Mouse (Mus musculus) heart, embryonic 15.5 days (tissue): ENCODE results near the gene Usp33. TPM values are rescaled to one million over a fixed set of nuclear protein-coding genes. Genes with fewer than 3 reads are reported as not detected.
A peak's percentile ranks its signal among the peaks of the same experiment; 100 is the strongest.
"Not testable (repeated sequence)": the region's sequence is repeated elsewhere in the genome, so short reads cannot be mapped to it uniquely, and the experiment has no call there.

Experiments
- ATAC-seq: fragments of 200-750 bp; cut with Nextera tagmentation; replicated peaks from 2 replicates; pipeline ENCODE4 v1.8.0; 2017; ENCODE audit warnings: low read depth, moderate TSS enrichment; ENCODE audit not compliant: insufficient number of reproducible peaks, insufficient read depth, low FRiP score
- H3K27ac ChIP-seq: fragments of 300-500 bp; sonication (generic); 2 replicates; pipeline ENCODE4 v1.5.1; 2015; ENCODE audit warnings: mild to moderate bottlenecking, inconsistent platforms
- H3K27me3 ChIP-seq: fragments of 300-500 bp; sonication (generic); 2 replicates; pipeline ENCODE4 v1.6.1; 2015; ENCODE audit warnings: inconsistent platforms
- H3K36me3 ChIP-seq: fragments of 300-500 bp; sonication (generic); 2 replicates; pipeline ENCODE4 v1.6.1; 2015; ENCODE audit warnings: mild to moderate bottlenecking, inconsistent platforms
- H3K4me1 ChIP-seq: fragments of 300-500 bp; sonication (generic); replicated peaks from 2 replicates; pipeline ENCODE4 v1.6.1; 2015; ENCODE audit warnings: inconsistent platforms
- H3K4me2 ChIP-seq: fragments of 300-500 bp; sonication (generic); 2 replicates; pipeline ENCODE4 v1.6.1; 2015; ENCODE audit warnings: inconsistent platforms, mild to moderate bottlenecking, moderate library complexity
- H3K4me3 ChIP-seq: fragments of 300-500 bp; sonication (generic); 2 replicates; pipeline ENCODE4 v1.5.1; 2015; ENCODE audit warnings: mild to moderate bottlenecking, inconsistent platforms
- H3K9ac ChIP-seq: fragments of 300-500 bp; sonication (generic); 2 replicates; pipeline ENCODE4 v1.6.1; 2015; ENCODE audit warnings: mild to moderate bottlenecking, inconsistent platforms
- H3K9me3 ChIP-seq: fragments of 300-500 bp; sonication (generic); replicated peaks from 2 replicates; pipeline ENCODE4 v1.6.1; 2016; ENCODE audit warnings: inconsistent platforms
- WGBS: fragments of 180-500 bp; shearing (Covaris S2); methylation state at CpG from one replicate; pipeline ENCODE4 v1.1.7; 2015; ENCODE audit warnings: mixed read lengths; 5-methylcytosine and 5-hydroxymethylcytosine counted together
- polyA plus RNA-seq: library from polyadenylated mRNA; unstranded; fragments of >200 nt; fragmentation: Nextera tagmentation; extraction: Ambion mirVana; gene quantifications from 2 replicates; pipeline ENCODE4 v1.2.1, GENCODE M21; 2015

Gene Usp33
- polyA plus RNA-seq, 1 experiment from 2014 or later: 25.0 TPM

DNA sequence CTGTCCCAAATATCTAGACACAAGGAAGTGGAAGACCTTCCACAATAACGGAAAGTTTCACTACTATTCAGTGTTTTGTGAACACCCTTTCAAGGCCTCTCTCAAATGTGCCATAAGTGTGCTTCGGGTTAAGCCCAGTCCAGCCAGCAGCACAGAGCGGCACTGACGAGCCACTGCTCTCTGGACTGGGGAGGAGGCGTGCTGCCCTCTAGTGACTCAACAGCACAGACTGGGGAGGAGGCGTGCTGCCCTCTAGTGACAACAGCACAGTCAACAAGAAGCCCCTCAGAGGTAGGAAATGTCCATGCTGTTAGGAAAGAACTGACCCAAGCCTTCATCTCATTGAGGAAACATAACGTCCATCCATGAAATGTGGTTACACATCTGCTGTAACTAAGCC lies 30.7 kb upstream of the Usp33 start:
- whole genome bisulfite sequencing: 7% methylated on average over 7 of the region's 7 CpGs
- Histone ChIP-seq H3K27me3 (no peaks in the 10 kb centered on the region), H3K4me2 (no peak overlapping the region), H3K4me3 (no peak overlapping the region), H3K27ac (peak overlapping the region; percentile 37; the same call in 1 of the 2 replicates), H3K9ac (no peak overlapping the region), H3K9me3 (no peaks in the 10 kb centered on the region), H3K36me3 (peaks cover 12% of the 10 kb centered on the region), H3K4me1 (peaks cover 13% of the 10 kb centered on the region)
- peak; percentile 87 for ATAC-seq

DNA sequence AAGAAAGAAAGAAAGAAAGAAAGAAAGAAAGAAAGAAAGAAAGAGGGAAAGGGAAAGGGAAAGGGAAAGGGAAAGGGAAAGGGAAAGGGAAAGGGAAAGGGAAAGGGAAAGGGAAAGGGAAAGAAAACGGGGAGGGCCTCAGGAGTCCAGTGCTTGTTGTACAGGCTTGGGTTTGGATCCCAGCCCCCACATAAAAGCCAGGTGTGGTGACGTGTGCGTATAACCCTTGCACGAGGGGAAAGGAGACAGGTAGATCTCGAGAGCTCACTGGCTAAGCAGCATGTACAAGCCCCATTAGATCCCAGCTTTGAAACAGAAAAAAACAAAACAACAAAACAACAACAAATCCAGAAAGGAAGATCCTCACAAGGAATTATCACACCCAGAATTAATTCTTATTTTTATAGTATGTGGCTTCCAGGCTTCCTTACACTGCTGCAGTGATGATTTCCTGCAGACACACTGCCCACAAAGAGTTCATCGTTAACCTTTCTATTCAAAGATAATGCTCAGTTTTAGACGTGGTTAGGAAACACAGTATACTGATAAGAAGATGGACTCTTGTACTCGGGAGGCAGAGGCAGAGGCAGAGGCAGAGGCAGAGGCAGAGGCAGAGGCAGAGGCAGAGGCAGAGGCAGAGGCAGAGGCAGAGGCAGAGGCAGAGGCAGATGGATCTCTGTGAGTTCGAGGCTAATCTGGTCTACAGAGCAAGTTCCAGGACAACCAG lies 29.7 kb upstream of the Usp33 start:
- H3K9ac ChIP-seq, ATAC-seq, H3K27me3 ChIP-seq, H3K4me3 ChIP-seq, H3K27ac ChIP-seq, H3K9me3 ChIP-seq, H3K4me2 ChIP-seq: not testable (repeated sequence)
- H3K4me1 ChIP-seq: peaks cover 13% of the 10 kb centered on the region
- 68% methylated on average over 9 of the region's 9 CpGs for WGBS
- peaks cover 15% of the 10 kb centered on the region for H3K36me3 ChIP-seq

DNA sequence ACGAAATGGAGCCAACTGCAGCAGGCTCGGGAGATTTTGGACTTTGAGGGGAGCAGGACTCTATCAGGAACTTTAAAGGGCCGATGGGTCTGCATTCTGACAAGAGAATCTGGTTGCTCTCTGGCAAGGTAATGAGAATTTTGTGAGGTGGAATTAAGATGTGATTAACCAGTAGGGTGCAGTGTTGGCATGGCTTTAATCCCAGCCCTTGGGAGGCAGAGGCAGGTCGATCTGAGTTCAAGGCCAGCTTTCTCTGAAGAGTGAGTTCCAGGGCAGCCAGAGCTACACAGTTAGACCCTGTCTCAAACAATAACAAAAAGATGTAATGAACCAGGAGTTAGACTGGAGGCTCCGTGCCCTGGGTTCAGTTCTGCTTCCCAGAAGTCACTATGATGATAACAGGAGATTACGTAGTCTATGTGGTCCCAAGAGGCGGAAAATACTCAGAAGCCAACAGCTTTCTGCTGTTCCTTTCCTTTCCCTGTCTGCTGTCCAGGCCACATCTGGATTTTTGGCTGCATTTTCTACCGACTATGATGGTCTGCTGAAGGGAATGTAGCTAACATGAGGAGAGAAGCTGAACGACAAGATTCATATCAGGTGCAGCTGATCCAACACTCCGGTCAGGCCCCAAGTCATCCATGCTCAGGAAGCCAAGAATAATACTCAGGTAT lies 25.2 kb upstream of the Usp33 start:
- no peak overlapping the region for H3K4me2 ChIP-seq
- H3K4me1 ChIP-seq: no peaks in the 10 kb centered on the region; the same call in 1 of the 2 replicates
- ATAC-seq: no peak
- no peak overlapping the region for H3K4me3 ChIP-seq
- no peaks in the 10 kb centered on the region for H3K9me3 ChIP-seq
- 76% methylated on average over 10 of the region's 10 CpGs for WGBS
- H3K27me3 ChIP-seq: no peaks in the 10 kb centered on the region
- no peak overlapping the region for H3K9ac ChIP-seq
- peak overlapping the region; percentile 33; the same call in 1 of the 2 replicates for H3K27ac ChIP-seq
- peaks cover 11% of the 10 kb centered on the region; the same call in 1 of the 2 replicates for H3K36me3 ChIP-seq

DNA sequence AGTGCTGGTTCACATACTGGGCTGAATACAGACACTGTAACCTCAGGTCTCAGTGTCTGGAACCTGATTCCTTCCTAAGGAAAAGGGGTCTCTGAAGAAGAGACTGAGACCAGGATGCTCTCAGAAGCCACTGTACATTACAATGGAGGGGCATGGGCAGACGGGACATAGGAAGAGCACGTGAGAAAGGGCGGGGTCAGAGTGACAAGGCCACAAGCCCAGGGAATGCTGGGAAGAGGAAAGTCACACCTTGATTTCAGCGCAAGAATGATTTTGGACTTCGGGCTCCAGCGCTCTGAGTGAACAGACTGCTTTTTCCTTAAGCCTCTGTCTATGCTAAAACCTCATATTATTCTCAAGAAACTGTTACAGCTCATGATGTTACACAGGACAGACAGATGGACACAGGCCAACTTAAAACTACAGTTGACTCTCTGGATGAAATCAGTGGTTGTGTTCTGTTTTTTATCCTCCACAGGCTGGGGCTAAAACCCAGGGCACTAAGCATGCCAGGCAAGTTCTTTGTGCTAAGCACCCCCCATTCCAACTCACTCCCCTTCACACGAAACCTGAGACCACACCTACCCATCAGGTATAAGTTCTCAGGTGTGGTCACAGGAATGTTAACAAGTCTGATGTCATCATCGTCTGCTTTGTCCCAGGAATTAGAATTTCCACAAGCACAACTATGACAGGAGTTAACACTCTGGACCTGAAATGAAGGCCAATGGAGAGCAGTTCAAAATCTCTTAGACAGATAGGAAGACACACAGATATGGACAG lies 24.3 kb upstream of the Usp33 start:
- Histone ChIP-seq H3K27me3 (no peaks in the 10 kb centered on the region), H3K9me3 (no peaks in the 10 kb centered on the region), H3K27ac (peak overlapping the region; percentile 33; the same call in 1 of the 2 replicates), H3K4me3 (no peak overlapping the region), H3K9ac (no peak overlapping the region), H3K4me2 (no peak overlapping the region), H3K36me3 (peaks cover 11% of the 10 kb centered on the region; the same call in 1 of the 2 replicates), H3K4me1 (no peaks in the 10 kb centered on the region; the same call in 1 of the 2 replicates)
- 87% methylated on average over 8 of the region's 8 CpGs for WGBS
- ATAC-seq: no peak

DNA sequence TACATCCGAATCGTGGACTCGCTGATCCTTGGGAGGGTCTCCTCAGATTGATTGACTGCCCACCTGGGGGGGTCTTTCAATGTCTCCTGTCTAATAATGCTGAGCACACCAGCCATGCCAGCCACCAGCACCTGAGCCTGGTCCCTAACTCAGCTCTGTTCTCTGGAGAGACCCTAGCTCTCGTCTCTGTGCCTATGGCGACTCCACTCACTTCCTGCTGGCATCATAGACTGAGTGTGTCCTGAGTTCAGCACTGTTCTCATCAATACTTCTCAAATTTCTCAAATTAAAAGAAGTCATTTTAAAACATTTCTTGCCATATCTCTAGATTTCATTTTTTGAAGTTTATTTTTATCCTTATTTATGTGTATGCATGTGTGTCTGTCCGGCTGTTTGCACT lies 14.2 kb upstream of the Usp33 start:
- no peak overlapping the region for H3K4me2 ChIP-seq
- H3K4me1 ChIP-seq: peaks cover 3% of the 10 kb centered on the region; the same call in 1 of the 2 replicates
- H3K27me3 ChIP-seq: no peaks in the 10 kb centered on the region
- 91% methylated on average over 6 of the region's 6 CpGs for WGBS
- H3K27ac ChIP-seq: no peak overlapping the region
- no peak overlapping the region for H3K9ac ChIP-seq
- no peak for ATAC-seq
- H3K36me3 ChIP-seq: peaks cover 34% of the 10 kb centered on the region
- H3K9me3 ChIP-seq: no peaks in the 10 kb centered on the region
- H3K4me3 ChIP-seq: no peak overlapping the region

DNA sequence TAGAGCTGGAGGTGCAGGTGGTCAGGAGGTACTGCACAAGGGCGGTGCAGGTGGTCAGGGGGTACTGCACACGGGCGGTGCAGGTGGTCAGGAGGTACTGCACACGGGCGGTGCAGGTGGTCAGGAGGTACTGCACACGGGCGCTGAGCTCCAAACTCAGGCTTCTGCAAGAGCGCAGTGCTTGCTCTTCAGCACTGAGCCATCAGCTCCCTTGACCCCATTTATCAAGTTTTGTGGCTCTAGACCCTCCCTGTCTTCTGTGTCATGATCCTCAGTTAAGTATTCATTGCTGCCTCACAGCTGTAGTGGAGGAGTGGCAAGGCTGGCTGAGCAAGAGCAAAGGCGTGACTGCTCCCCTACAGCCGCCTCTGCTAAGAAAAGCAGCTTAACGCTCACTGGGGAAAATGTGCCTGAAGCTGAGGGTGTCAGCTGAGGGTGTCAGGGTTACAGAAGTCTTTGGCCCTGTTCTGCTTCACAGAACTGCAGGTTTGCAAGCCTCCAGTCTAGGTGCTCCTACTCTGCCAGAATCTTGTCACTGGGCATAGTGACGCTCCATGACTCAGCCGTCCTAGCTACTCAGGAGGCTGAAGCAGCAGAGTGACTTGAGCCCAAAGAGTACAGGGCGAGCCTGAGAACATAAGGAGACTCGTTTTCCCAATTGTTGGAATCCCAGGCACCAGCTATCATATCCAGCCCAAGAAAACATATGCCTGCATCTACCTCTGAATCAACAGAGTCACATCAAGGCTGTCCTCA lies 13.6 kb upstream of the Usp33 start:
- 84% methylated on average over 15 of the region's 15 CpGs for WGBS
- Histone ChIP-seq H3K4me1 (peaks cover 3% of the 10 kb centered on the region; the same call in 1 of the 2 replicates), H3K9me3 (no peaks in the 10 kb centered on the region), H3K9ac (no peak overlapping the region), H3K27me3 (no peaks in the 10 kb centered on the region), H3K36me3 (peaks cover 40% of the 10 kb centered on the region), H3K27ac (no peak overlapping the region), H3K4me3 (no peak overlapping the region), H3K4me2 (no peak overlapping the region)
- no peak for ATAC-seq

DNA sequence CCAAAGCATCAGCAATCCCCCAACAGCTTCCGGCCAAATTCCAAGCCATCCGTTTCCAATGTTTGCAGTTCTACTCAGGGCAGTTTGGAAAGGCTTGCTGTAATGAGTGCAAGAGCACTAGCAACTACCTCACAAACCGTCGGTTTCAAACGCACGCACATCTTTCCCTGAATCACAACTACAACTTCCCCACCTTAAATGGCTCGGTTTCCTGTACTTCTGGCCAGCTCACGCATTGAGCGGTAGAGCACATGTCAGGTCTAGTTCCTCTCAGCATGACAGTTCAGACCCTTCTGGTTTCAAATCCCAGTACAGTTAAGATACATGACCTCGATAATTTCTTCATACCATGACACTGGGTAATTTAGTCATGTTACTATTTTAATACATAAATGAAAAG lies 12.6 kb upstream of the Usp33 start:
- peaks cover 41% of the 10 kb centered on the region for H3K36me3 ChIP-seq
- 83% methylated on average over 10 of the region's 10 CpGs for WGBS
- H3K4me2 ChIP-seq: no peak overlapping the region
- H3K9ac ChIP-seq: no peak overlapping the region
- H3K27ac ChIP-seq: no peak overlapping the region
- no peaks in the 10 kb centered on the region for H3K27me3 ChIP-seq
- no peaks in the 10 kb centered on the region for H3K9me3 ChIP-seq
- no peak overlapping the region for H3K4me3 ChIP-seq
- ATAC-seq: no peak
- peaks cover 3% of the 10 kb centered on the region; the same call in 1 of the 2 replicates for H3K4me1 ChIP-seq

DNA sequence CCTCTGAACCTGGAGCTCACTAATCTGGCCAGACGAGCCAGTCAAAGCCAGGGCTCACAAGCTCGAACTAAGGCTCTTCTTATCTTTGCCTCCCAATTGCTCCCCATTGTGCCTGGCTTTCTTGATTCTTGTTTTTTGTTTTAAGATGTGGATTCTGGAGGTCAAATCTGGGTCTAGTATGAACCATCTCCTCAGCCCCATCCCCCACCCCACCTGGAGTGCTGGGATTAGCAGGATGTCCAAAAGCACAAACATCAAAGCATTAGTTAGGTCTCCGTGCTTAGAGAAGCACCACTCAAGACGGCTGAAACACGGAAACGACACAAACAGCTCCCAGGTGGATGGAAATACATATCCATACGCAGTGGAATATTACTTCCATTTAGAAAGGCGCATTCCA lies 10.2 kb upstream of the Usp33 start:
- WGBS: 75% methylated on average over 8 of the region's 8 CpGs
- Histone ChIP-seq H3K4me2 (no peak overlapping the region), H3K27me3 (no peaks in the 10 kb centered on the region), H3K27ac (no peak overlapping the region), H3K4me3 (no peak overlapping the region), H3K9ac (no peak overlapping the region), H3K9me3 (no peaks in the 10 kb centered on the region), H3K36me3 (peaks cover 41% of the 10 kb centered on the region), H3K4me1 (peaks cover 10% of the 10 kb centered on the region; the same call in 1 of the 2 replicates)
- ATAC-seq: no peak

DNA sequence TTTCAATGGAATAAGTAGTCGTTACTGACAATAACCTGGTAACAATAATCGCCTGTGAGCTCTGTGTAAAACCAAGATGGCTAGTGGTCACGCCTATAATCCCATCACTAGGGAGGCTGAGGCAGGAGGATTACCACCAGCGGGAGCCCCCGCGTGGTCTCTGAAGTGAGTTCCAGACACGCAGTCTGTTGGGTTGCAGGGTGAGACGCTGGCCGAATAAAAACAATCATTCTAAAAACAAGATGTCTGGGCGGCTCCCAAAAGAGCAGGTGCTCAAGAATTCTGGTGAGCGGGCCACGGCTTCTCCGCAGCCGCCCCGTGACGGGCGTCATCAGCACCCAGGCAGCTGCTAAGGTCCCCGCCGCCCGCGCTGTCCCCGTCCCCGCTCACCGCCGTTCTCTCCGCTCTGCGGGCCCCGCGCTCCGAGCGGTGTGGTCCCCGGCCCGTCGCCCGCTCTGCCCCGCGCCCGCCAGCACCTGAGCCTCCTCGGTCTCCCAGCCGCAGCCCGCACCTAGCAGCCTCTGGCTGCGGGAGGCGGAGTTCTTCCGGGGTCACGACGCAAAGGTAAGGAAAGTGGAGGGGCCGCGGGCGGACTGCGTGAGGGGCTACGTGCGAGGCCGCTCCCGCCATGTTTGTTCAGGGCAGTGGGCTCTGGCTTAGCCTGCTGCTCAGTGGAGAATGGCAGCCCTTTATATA lies 6.3 kb upstream of the Usp33 start, which contains the start of gene Miga1:
Gene Miga1, minus strand, starts transcription at position 546 of the 696 bp plus-strand sequence.
- Histone ChIP-seq H3K27ac (peak within 1 kb of the TSS; percentile 61), H3K9ac (peak within 1 kb of the TSS; percentile 87), H3K4me3 (peak within 1 kb of the TSS; percentile 96), H3K4me2 (peak within 1 kb of the TSS; percentile 72), H3K4me1 (peaks cover 10% of the 10 kb centered on the region; the same call in 1 of the 2 replicates), H3K27me3 (no peaks in the 10 kb centered on the region), H3K36me3 (peaks cover 21% of the 10 kb centered on the region; the same call in 1 of the 2 replicates), H3K9me3 (no peaks in the 10 kb centered on the region)
- peak; percentile 87 for ATAC-seq
- 2% methylated on average over 54 of the region's 54 CpGs for WGBS

DNA sequence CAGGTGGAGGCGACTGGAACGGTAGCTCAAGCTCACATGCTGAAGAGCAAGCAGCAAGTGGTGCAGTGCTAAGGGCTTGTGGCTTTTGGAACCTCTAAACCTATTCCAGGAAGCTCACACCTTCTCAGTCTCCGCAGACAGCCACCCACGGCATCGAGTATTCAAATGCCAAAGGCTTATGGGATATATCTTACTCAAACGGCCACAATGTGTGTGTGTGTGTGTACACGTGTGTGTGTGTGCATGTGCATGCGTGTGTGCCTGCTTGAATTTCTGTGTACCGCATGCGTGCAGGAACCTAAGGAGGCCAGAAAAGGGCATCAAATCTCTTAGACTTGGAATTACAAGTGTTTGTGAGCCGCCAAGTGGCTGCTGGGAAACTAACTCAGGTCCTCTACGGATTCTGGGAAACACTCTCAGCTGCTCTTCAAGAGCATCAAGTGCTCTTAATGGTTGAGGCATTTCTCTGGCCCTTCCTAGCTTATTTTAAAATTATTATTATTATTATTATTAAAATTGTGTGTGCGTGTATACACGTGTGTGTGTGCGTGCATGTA lies 3.2 kb upstream of the Usp33 start:
- H3K4me1 ChIP-seq: peaks cover 15% of the 10 kb centered on the region
- H3K9me3 ChIP-seq: no peaks in the 10 kb centered on the region
- no peak overlapping the region for H3K9ac ChIP-seq
- no peaks in the 10 kb centered on the region for H3K27me3 ChIP-seq
- 82% methylated on average over 15 of the region's 15 CpGs for WGBS
- no peaks in the 10 kb centered on the region for H3K36me3 ChIP-seq
- H3K4me2 ChIP-seq: no peak overlapping the region
- no peak overlapping the region for H3K27ac ChIP-seq
- H3K4me3 ChIP-seq: no peak overlapping the region
- no peak for ATAC-seq
